Mouse (Mus musculus): ENCODE data around the gene Pdp2. TPM values are rescaled to one million over a fixed set of nuclear protein-coding genes. Genes with fewer than 3 reads are reported as not detected.
A peak's percentile ranks its signal among the peaks of the same experiment; 100 is the strongest.

Gene Pdp2
- polyA plus RNA-seq, 1 experiment: 2.6 TPM

- Histone ChIP-seq H3K27me3 (ENCODE audit: control insufficient read depth, insufficient read depth, insufficient read length) (no peaks in the 10 kb centered on the region), H3ac (ENCODE audit: control insufficient read depth, insufficient read length, low read depth) (no peak overlapping the region), H3K79me2 (ENCODE audit: control insufficient read depth, insufficient read depth) (peaks cover 10% of the 10 kb centered on the region), H3K36me3 (ENCODE audit: control insufficient read depth, insufficient read depth) (peaks cover 14% of the 10 kb centered on the region), H3K79me3 (ENCODE audit: low read depth) (peaks cover 3% of the 10 kb centered on the region), H3K4me3 (ENCODE audit: insufficient read depth, poor library complexity, severe bottlenecking) (no peak overlapping the region)
- TF ChIP-seq CEBPB (IDR thresholded peaks at IDR 0.05; ENCODE audit: low read depth) (no peak), CTCF (IDR thresholded peaks at IDR 0.05; ENCODE audit: control insufficient read depth, insufficient read depth, insufficient read length) (no peak), USF1 (IDR thresholded peaks at IDR 0.05; ENCODE audit: low read depth) (no peak), FOSL1 (IDR thresholded peaks at IDR 0.05; ENCODE audit: insufficient read depth, low read length, poor library complexity, severe bottlenecking) (no peak), MYOD1 (IDR thresholded peaks at IDR 0.05; ENCODE audit: control insufficient read depth, insufficient read length, low read depth) (no peak), MYOG (IDR thresholded peaks at IDR 0.05; ENCODE audit: control insufficient read depth, extremely low read depth, insufficient read length) (no peak), MAX (IDR thresholded peaks at IDR 0.05) (no peak)
These were observed 43.9 kb downstream of the Pdp2 start for GRCm38 (mm10) chr8:104635004-104635710.

- peaks cover 14% of the 10 kb centered on the region for H3K36me3 ChIP-seq (ENCODE audit: control insufficient read depth, insufficient read depth)
- no peaks in the 10 kb centered on the region for H3K27me3 ChIP-seq (ENCODE audit: control insufficient read depth, insufficient read depth, insufficient read length)
- peaks cover 23% of the 10 kb centered on the region for H3K79me2 ChIP-seq (ENCODE audit: control insufficient read depth, insufficient read depth)
- H3K79me3 ChIP-seq (ENCODE audit: low read depth): peaks cover 15% of the 10 kb centered on the region
- H3ac ChIP-seq (ENCODE audit: control insufficient read depth, insufficient read length, low read depth): no peak overlapping the region
- no peak for TF ChIP-seq MYOD1 (IDR thresholded peaks at IDR 0.05; ENCODE audit: control insufficient read depth, insufficient read length, low read depth)
- TF ChIP-seq MYOG (IDR thresholded peaks at IDR 0.05; ENCODE audit: control insufficient read depth, extremely low read depth, insufficient read length): no peak
- no peak for TF ChIP-seq MAX (IDR thresholded peaks at IDR 0.05)
- TF ChIP-seq FOSL1 (IDR thresholded peaks at IDR 0.05; ENCODE audit: insufficient read depth, low read length, poor library complexity, severe bottlenecking): no peak
- no peak for TF ChIP-seq CEBPB (IDR thresholded peaks at IDR 0.05; ENCODE audit: low read depth)
- TF ChIP-seq CTCF (IDR thresholded peaks at IDR 0.05; ENCODE audit: control insufficient read depth, insufficient read depth, insufficient read length): no peak
- TF ChIP-seq USF1 (IDR thresholded peaks at IDR 0.05; ENCODE audit: low read depth): no peak
- H3K4me3 ChIP-seq (ENCODE audit: insufficient read depth, poor library complexity, severe bottlenecking): no peak overlapping the region
These were observed 46.8 kb downstream of the Pdp2 start for GRCm38 (mm10) chr8:104638010-104638409.

- no peaks in the 10 kb centered on the region for H3K27me3 ChIP-seq (ENCODE audit: control insufficient read depth, insufficient read depth, insufficient read length)
These were observed 49.0 kb downstream of the Pdp2 start for GRCm38 (mm10) chr8:104640241-104640640.

GRCm38 (mm10) chr8:104640831-104641370, 49.6 kb downstream of the Pdp2 start:
- Histone ChIP-seq H3ac (ENCODE audit: control insufficient read depth, insufficient read length, low read depth) (peak overlapping the region; percentile 67), H3K27me3 (ENCODE audit: control insufficient read depth, insufficient read depth, insufficient read length) (no peaks in the 10 kb centered on the region), H3K79me3 (ENCODE audit: low read depth) (peaks cover 15% of the 10 kb centered on the region), H3K4me3 (ENCODE audit: insufficient read depth, poor library complexity, severe bottlenecking) (peak overlapping the region; percentile 94), H3K36me3 (ENCODE audit: control insufficient read depth, insufficient read depth) (peaks cover 14% of the 10 kb centered on the region), H3K79me2 (ENCODE audit: control insufficient read depth, insufficient read depth) (peaks cover 23% of the 10 kb centered on the region)
- TF ChIP-seq MYOD1 (IDR thresholded peaks at IDR 0.05; ENCODE audit: control insufficient read depth, insufficient read length, low read depth) (no peak), MYOG (IDR thresholded peaks at IDR 0.05; ENCODE audit: control insufficient read depth, extremely low read depth, insufficient read length) (no peak), CTCF (IDR thresholded peaks at IDR 0.05; ENCODE audit: control insufficient read depth, insufficient read depth, insufficient read length) (no peak), MAX (IDR thresholded peaks at IDR 0.05) (no peak), FOSL1 (IDR thresholded peaks at IDR 0.05; ENCODE audit: insufficient read depth, low read length, poor library complexity, severe bottlenecking) (no peak)

More at GRCm38 (mm10) chr8:104640241-104640640, 49.0 kb downstream of the Pdp2 start:
- H3K4me3 ChIP-seq (ENCODE audit: insufficient read depth, poor library complexity, severe bottlenecking): peak overlapping the region; percentile 94
- peaks cover 23% of the 10 kb centered on the region for H3K79me2 ChIP-seq (ENCODE audit: control insufficient read depth, insufficient read depth)
- TF ChIP-seq USF1 (IDR thresholded peaks at IDR 0.05; ENCODE audit: low read depth) (no peak), FOSL1 (IDR thresholded peaks at IDR 0.05; ENCODE audit: insufficient read depth, low read length, poor library complexity, severe bottlenecking) (no peak), MYOD1 (IDR thresholded peaks at IDR 0.05; ENCODE audit: control insufficient read depth, insufficient read length, low read depth) (no peak), CEBPB (IDR thresholded peaks at IDR 0.05; ENCODE audit: low read depth) (no peak), CTCF (IDR thresholded peaks at IDR 0.05; ENCODE audit: control insufficient read depth, insufficient read depth, insufficient read length) (no peak), MAX (IDR thresholded peaks at IDR 0.05) (no peak), MYOG (IDR thresholded peaks at IDR 0.05; ENCODE audit: control insufficient read depth, extremely low read depth, insufficient read length) (no peak)
- peak overlapping the region; percentile 67 for H3ac ChIP-seq (ENCODE audit: control insufficient read depth, insufficient read length, low read depth)
- peaks cover 15% of the 10 kb centered on the region for H3K79me3 ChIP-seq (ENCODE audit: low read depth)
- H3K36me3 ChIP-seq (ENCODE audit: control insufficient read depth, insufficient read depth): peaks cover 14% of the 10 kb centered on the region

GRCm38 (mm10) chr8:104641426-104642323, 50.4 kb downstream of the Pdp2 start, which contains the start of gene Ciao2b:
Gene Ciao2b (minus strand): TSS chr8:104641965.
- H3K27me3 ChIP-seq (ENCODE audit: control insufficient read depth, insufficient read depth, insufficient read length): no peaks in the 10 kb centered on the region
- H3K4me3 ChIP-seq (ENCODE audit: insufficient read depth, poor library complexity, severe bottlenecking): peak within 1 kb of the TSS; percentile 94
- H3K36me3 ChIP-seq (ENCODE audit: control insufficient read depth, insufficient read depth): peaks cover 14% of the 10 kb centered on the region
- peaks cover 15% of the 10 kb centered on the region for H3K79me3 ChIP-seq (ENCODE audit: low read depth)
- TF ChIP-seq MYOD1 (IDR thresholded peaks at IDR 0.05; ENCODE audit: control insufficient read depth, insufficient read length, low read depth): no peak
- TF ChIP-seq USF1 (IDR thresholded peaks at IDR 0.05; ENCODE audit: low read depth): no peak
- TF ChIP-seq MAX (IDR thresholded peaks at IDR 0.05): peak; percentile 67
- TF ChIP-seq MYOG (IDR thresholded peaks at IDR 0.05; ENCODE audit: control insufficient read depth, extremely low read depth, insufficient read length): no peak
- no peak for TF ChIP-seq CEBPB (IDR thresholded peaks at IDR 0.05; ENCODE audit: low read depth)
- H3ac ChIP-seq (ENCODE audit: control insufficient read depth, insufficient read length, low read depth): peak within 1 kb of the TSS; percentile 67
- peaks cover 23% of the 10 kb centered on the region for H3K79me2 ChIP-seq (ENCODE audit: control insufficient read depth, insufficient read depth)

Data from C2C12 (cell line).